Mouse (Mus musculus): ENCODE measurements at regions not wholly inside any gene's neighbourhood (a gene's known extent, or its start where the extent isn't known, plus 50 kb on each side); places are given as distances from the start of the nearest gene placed in this dataset.

DNA sequence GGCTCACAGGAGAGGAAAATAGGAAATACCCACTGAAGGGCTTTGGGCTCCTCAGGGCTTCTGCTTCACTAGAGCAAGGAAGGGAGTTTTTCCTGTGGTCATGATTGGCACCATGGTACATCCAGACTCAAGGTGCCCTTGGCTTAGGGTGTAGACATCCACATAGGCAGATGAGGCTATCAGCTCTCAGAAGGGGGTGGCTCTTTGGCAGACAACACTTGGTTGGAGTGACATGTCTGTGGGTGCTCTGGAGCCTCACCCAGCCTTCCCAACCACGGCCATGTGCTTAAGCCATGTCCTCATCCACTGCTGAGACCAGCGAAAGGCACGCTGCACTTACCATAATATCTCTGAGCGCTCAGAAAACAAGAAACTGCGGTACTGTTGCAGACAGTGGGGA, 77.8 kb upstream of the 1700025G04Rik start:
- no peak for DNase-seq (ENCODE audit: low read depth, low spot score)

DNA sequence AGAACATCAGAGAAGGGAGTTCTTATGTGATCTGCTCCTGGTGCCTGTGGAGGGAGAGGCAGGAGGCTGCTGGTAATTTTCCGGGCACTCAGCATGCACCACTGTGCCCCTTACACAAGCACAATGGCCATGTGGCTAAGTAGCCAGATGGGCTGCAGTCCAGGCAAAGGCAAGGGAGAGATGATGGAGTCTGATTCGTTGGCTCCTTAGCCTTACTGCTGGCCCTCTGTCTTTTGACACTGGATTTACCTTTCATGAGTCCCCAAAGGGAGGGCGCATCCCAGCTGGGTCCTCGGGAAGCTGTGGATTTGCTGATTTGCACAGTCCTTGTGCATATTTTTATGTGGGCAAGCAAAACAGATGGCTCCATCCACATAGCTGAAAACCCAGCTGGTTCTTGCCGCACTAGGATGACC, 75.6 kb upstream of the 1700025G04Rik start:
- DNase-seq (ENCODE audit: low read depth, low spot score) = no peak

- DNase-seq (ENCODE audit: low read depth, low spot score) = no peak
Observed at GRCm38 (mm10) chr1:152164843-152165489, 75.0 kb upstream of the 1700025G04Rik start.

DNA sequence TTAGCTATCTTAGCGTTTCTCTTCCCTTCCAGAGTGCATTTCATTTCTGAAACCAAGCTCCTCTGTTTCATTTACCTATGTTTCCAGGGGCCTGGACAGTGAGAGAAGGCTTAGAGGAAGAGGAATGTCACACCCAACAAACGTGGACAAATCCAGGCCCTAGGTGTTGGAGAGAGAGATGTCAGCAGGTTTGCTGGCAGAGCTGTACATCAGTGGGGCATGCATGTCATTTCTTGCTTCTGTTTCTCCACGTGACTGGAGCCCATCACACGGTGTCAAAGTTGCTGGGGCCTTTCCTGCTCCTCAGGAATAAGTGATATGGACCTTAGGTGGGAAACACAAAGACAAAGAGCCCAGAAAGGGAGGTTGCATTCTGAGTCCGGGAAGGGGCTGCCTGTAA, 74.3 kb upstream of the 1700025G04Rik start:
- no peak for DNase-seq (ENCODE audit: low read depth, low spot score)

DNA sequence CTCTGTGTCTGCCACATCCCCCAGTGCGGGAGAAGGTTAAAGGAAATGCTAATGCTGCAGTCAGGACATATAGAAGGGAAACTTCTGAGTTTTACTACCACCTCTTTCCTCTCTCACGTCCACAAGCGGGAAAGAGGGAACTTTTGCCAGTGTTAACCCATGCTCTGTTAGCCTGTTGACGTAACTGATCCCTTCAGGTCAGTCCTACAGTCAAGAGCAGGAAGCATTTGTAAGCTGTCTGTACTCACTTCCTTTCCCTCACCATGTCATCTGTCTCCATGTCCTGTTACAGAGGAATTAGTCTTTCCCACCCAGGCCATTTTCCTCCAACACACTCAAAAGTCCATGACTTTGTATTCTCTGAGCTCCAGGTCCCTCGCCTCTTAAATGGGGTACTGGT, 62.5 kb upstream of the 1700025G04Rik start:
- DNase-seq (ENCODE audit: low read depth, low spot score) = no peak

GRCm38 (mm10) chr1:152148731-152149130, 58.8 kb upstream of the 1700025G04Rik start:
- no peak for DNase-seq (ENCODE audit: low read depth, low spot score)

- no peak for DNase-seq (ENCODE audit: low read depth, low spot score)
Observed at GRCm38 (mm10) chr1:152140175-152140574, 50.2 kb upstream of the 1700025G04Rik start.

Measured in ZHBTc4 (cell line).